Mouse (Mus musculus) ES-E14 (cell line): ENCODE results near the gene Palld. TPM values are rescaled to one million over a fixed set of nuclear protein-coding genes. Genes with fewer than 3 reads are reported as not detected.

Source experiments
- DNase-seq: peaks from one replicate; pipeline ENCODE4 v3.0.0-alpha.2; 2013; ENCODE audit warnings: low read depth, low spot score
- H3K27ac ChIP-seq: 2 replicates; pipeline ENCODE4 v1.5.1; 2012; ENCODE audit warnings: low read depth, mild to moderate bottlenecking, low read length, moderate library complexity, mixed read lengths; ENCODE audit not compliant: poor library complexity, insufficient read depth, severe bottlenecking
- H3K36me3 ChIP-seq: 2 replicates; pipeline ENCODE4 v1.6.1; 2012; ENCODE audit warnings: mild to moderate bottlenecking, low read length, moderate library complexity, mixed read lengths; ENCODE audit not compliant: control insufficient read depth, poor library complexity, insufficient read depth, severe bottlenecking
- H3K4me1 ChIP-seq, 2 experiments: fragments of 150-350 bp in 1 of 2; sonication (generic) in 1 of 2; 2 replicates each; pipeline ENCODE4 v1.6.1; 2012; ENCODE audit warnings: low read length in 2 of 2, mild to moderate bottlenecking in 1 of 2, mixed read lengths in 1 of 2; ENCODE audit not compliant: control insufficient read depth in 2 of 2, insufficient read depth in 2 of 2, poor library complexity in 1 of 2
- H3K4me3 ChIP-seq, 2 experiments: fragments of 150-350 bp in 1 of 2; sonication (generic) in 1 of 2; 2 replicates each; pipeline ENCODE4 v1.5.1; 2012; ENCODE audit warnings: low read length in 2 of 2, low read depth in 1 of 2, mild to moderate bottlenecking in 1 of 2, mixed read lengths in 1 of 2; ENCODE audit not compliant: insufficient read depth in 1 of 2, poor library complexity in 1 of 2, severe bottlenecking in 1 of 2
- H3K9ac ChIP-seq: 2 replicates; pipeline ENCODE4 v1.6.1; 2012; ENCODE audit warnings: low read depth, mild to moderate bottlenecking, low read length, mixed read lengths; ENCODE audit not compliant: poor library complexity, insufficient read depth, severe bottlenecking
- H3K9me3 ChIP-seq: fragments of 150-350 bp; sonication (generic); 2 replicates; pipeline ENCODE4 v1.6.1; 2012; ENCODE audit warnings: low read depth, mild to moderate bottlenecking, low read length; ENCODE audit not compliant: control insufficient read depth, insufficient read depth
- CHD2 ChIP-seq: IDR thresholded peaks from 2 replicates; pipeline ENCODE4 v1.6.1; 2014; ENCODE audit warnings: mild to moderate bottlenecking, low read depth, low read length, inconsistent platforms
- HCFC1 ChIP-seq: IDR thresholded peaks from 2 replicates; pipeline ENCODE4 v1.6.1; 2012; ENCODE audit warnings: low read length, inconsistent platforms, borderline replicate concordance; ENCODE audit not compliant: insufficient read depth
- MAFK ChIP-seq: IDR thresholded peaks from 2 replicates; pipeline ENCODE4 v1.6.1; 2014; ENCODE audit warnings: mild to moderate bottlenecking, low read depth, low read length, inconsistent platforms; ENCODE audit not compliant: insufficient read depth
- ZC3H11A ChIP-seq: IDR thresholded peaks from 2 replicates; pipeline ENCODE4 v1.6.1; 2012; ENCODE audit warnings: low read depth, mild to moderate bottlenecking, inconsistent platforms, low read length, borderline replicate concordance
- ZNF384 ChIP-seq: IDR thresholded peaks from 2 replicates; pipeline ENCODE4 v1.6.1; 2012; ENCODE audit warnings: low read depth, low read length, inconsistent platforms
- in situ Hi-C, 2 experiments: fragments of 600-800 bp; cut with MboI; formaldehyde crosslinking; loops; one replicate each; pipeline ENCODE4 v1.15.1; 2025; ENCODE audit warnings: low sequenced_read_pairs in 2 of 2, inconsistent platforms in 1 of 2; ENCODE audit not compliant: unreplicated experiment in 2 of 2
- total RNA-seq: library from RNA; depleted of rRNA; stranded (reverse); fragments of 300-350 nt; gene quantifications from 2 replicates; pipeline ENCODE4 v1.2.3, GENCODE M21; 2012

The Palld gene
- total RNA-seq, 1 experiment: 36.3 TPM

- no peak overlapping the region for H3K27ac ChIP-seq
- H3K36me3 ChIP-seq: no peaks in the 10 kb centered on the region
- H3K9ac ChIP-seq: no peak overlapping the region
- H3K4me3 ChIP-seq: no peak overlapping the region
- no peak for TF ChIP-seq MAFK
- TF ChIP-seq CHD2: no peak
- no peak for TF ChIP-seq ZC3H11A
- TF ChIP-seq HCFC1: no peak
- TF ChIP-seq ZNF384: no peak
- H3K4me1 ChIP-seq: peaks cover 0 to 11% of the 10 kb centered on the region in 2 experiments; a peak in 2 of 4 replicates
- in situ Hi-C loops: no loop called here
- no peaks in the 10 kb centered on the region for H3K9me3 ChIP-seq
- DNase-seq: no peak
Observed at GRCm38 (mm10) chr8:61588336-61588735, 314.2 kb downstream of the Palld start.

DNA sequence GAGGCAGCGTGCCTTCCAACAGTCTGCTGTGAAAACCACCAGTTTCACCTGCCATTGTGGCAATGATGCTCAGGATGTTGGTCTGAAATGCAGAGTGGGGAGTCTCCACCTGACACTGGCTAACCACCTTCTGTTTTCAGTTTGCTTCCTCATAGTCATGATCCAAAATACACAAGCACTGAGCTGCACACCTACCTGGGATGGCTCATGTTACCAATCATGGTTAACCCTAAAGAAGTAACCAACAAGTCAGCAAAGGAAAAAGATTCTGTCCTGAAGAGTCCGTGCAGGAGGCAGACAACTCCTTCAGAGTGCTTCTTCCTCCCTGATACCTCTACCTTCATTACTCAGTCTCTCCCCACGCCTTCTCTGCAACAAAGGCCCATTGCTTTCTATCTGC lies 314.8 kb downstream of the Palld start:
- Histone ChIP-seq H3K27ac (no peak overlapping the region), H3K36me3 (no peaks in the 10 kb centered on the region), H3K9ac (no peak overlapping the region), H3K4me3 (no peak overlapping the region), H3K9me3 (no peaks in the 10 kb centered on the region), H3K4me1 (peaks cover 0 to 11% of the 10 kb centered on the region in 2 experiments; a peak in 2 of 4 replicates)
- TF ChIP-seq ZNF384: no peak
- no peak for TF ChIP-seq ZC3H11A
- no peak for TF ChIP-seq CHD2
- TF ChIP-seq MAFK: no peak
- no peak for TF ChIP-seq HCFC1
- DNase-seq: no peak
- in situ Hi-C loops: no loop called here

DNA sequence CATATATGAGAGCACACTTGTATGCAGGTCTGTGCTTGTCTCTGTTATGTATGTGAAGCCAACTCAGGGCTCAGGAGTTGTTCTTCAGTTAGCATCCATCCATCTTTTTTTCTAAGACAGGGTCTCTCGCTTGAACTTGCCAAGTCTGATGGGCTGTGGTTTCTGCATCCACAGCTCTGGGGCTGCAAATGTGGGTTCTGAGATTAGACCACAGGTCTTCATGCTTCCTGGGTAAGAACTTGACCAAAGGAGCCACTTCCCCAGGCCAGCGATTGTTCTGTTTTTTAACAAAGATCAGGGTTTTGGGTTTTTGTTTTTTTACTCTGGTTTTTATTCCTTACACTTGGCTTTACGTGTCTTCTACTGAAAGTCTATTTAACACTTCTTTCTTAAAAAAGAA lies 316.0 kb downstream of the Palld start:
- H3K9me3 ChIP-seq: no peaks in the 10 kb centered on the region
- H3K4me3 ChIP-seq: no peak overlapping the region
- no peak for DNase-seq
- in situ Hi-C loops: no loop called here
- H3K4me1 ChIP-seq: peaks cover 0 to 9% of the 10 kb centered on the region in 2 experiments; a peak in 2 of 4 replicates
- no peak overlapping the region for H3K27ac ChIP-seq
- H3K9ac ChIP-seq: no peak overlapping the region
- TF ChIP-seq MAFK (no peak), CHD2 (no peak), ZNF384 (no peak), HCFC1 (no peak), ZC3H11A (no peak)
- no peaks in the 10 kb centered on the region for H3K36me3 ChIP-seq

GRCm38 (mm10) chr8:61585746-61586145 lies 316.7 kb downstream of the Palld start:
- Histone ChIP-seq H3K9me3 (no peaks in the 10 kb centered on the region), H3K4me3 (no peak overlapping the region), H3K27ac (no peak overlapping the region), H3K4me1 (peaks cover 0 to 9% of the 10 kb centered on the region in 2 experiments; a peak in 2 of 4 replicates), H3K36me3 (no peaks in the 10 kb centered on the region), H3K9ac (no peak overlapping the region)
- in situ Hi-C loops: no loop called here
- DNase-seq: no peak
- TF ChIP-seq MAFK: no peak
- TF ChIP-seq ZC3H11A: no peak
- no peak for TF ChIP-seq HCFC1
- no peak for TF ChIP-seq ZNF384
- TF ChIP-seq CHD2: no peak

GRCm38 (mm10) chr8:61584714-61585383 lies 317.6 kb downstream of the Palld start:
- no peaks in the 10 kb centered on the region for H3K36me3 ChIP-seq
- no peak overlapping the region for H3K9ac ChIP-seq
- no peak for DNase-seq
- H3K4me1 ChIP-seq: peaks cover 0 to 8% of the 10 kb centered on the region in 2 experiments; a peak in 2 of 4 replicates
- no peaks in the 10 kb centered on the region for H3K9me3 ChIP-seq
- H3K4me3 ChIP-seq: no peak overlapping the region
- in situ Hi-C loops: no loop called here
- H3K27ac ChIP-seq: no peak overlapping the region
- no peak for TF ChIP-seq ZNF384
- no peak for TF ChIP-seq ZC3H11A
- TF ChIP-seq MAFK: no peak
- no peak for TF ChIP-seq CHD2
- no peak for TF ChIP-seq HCFC1
